Mouse (Mus musculus) cerebellum, adult (tissue): ENCODE data around the gene Ube2h.

ENCODE experiments used
- ATAC-seq: cut with Nextera tagmentation; 2 replicates; pipeline ENCODE4 v1.9.2; 2017; ENCODE audit warnings: mild to moderate bottlenecking, moderate library complexity, mixed read lengths; ENCODE audit not compliant: insufficient number of reproducible peaks, low FRiP score, low TSS enrichment

The Ube2h gene

GRCm38 (mm10) chr6:30304399-30304917, at the start of gene Ube2h:
TSS of gene Ube2h (minus strand) at chr6:30304539.
- ATAC-seq, result peak; percentile 83

- no peak for ATAC-seq
Observed at GRCm38 (mm10) chr6:30353661-30354060, 49.3 kb upstream of the Ube2h start.

- no peak for ATAC-seq
Observed at GRCm38 (mm10) chr6:30352762-30353161, 48.4 kb upstream of the Ube2h start.

GRCm38 (mm10) chr6:30351290-30351689, 47.0 kb upstream of the Ube2h start:
- no peak for ATAC-seq

- ATAC-seq, result no peak
Observed at GRCm38 (mm10) chr6:30347288-30347801, 43.0 kb upstream of the Ube2h start.

- ATAC-seq, result no peak
Observed at GRCm38 (mm10) chr6:30346737-30347136, 42.4 kb upstream of the Ube2h start.

GRCm38 (mm10) chr6:30344032-30344431, 39.7 kb upstream of the Ube2h start:
- no peak for ATAC-seq

GRCm38 (mm10) chr6:30340231-30340873, 36.0 kb upstream of the Ube2h start:
- no peak for ATAC-seq

GRCm38 (mm10) chr6:30336912-30337311, 32.6 kb upstream of the Ube2h start:
- ATAC-seq, result no peak

GRCm38 (mm10) chr6:30332262-30332661, 27.9 kb upstream of the Ube2h start:
- ATAC-seq, result no peak

- ATAC-seq, result no peak
Observed at GRCm38 (mm10) chr6:30330706-30331105, 26.4 kb upstream of the Ube2h start.

- no peak for ATAC-seq
Observed at GRCm38 (mm10) chr6:30325932-30326501, 21.7 kb upstream of the Ube2h start.

GRCm38 (mm10) chr6:30321002-30321401, 16.7 kb upstream of the Ube2h start:
- ATAC-seq, result no peak

- no peak for ATAC-seq
Observed at GRCm38 (mm10) chr6:30319216-30319615, 14.9 kb upstream of the Ube2h start.

- ATAC-seq, result no peak
Observed at GRCm38 (mm10) chr6:30312006-30312405, 7.7 kb upstream of the Ube2h start.

GRCm38 (mm10) chr6:30308751-30309150, 4.4 kb upstream of the Ube2h start:
- ATAC-seq, result no peak

GRCm38 (mm10) chr6:30307691-30308090, 3.4 kb upstream of the Ube2h start:
- no peak for ATAC-seq

GRCm38 (mm10) chr6:30303771-30304398, 454 bp downstream of the Ube2h start:
- peak; percentile 51 for ATAC-seq

GRCm38 (mm10) chr6:30302781-30303631, 1.3 kb downstream of the Ube2h start:
- no peak for ATAC-seq

GRCm38 (mm10) chr6:30302156-30302555, 2.2 kb downstream of the Ube2h start:
- ATAC-seq, result no peak
